Mouse (Mus musculus): ENCODE data around the gene Klhl11.

DNA sequence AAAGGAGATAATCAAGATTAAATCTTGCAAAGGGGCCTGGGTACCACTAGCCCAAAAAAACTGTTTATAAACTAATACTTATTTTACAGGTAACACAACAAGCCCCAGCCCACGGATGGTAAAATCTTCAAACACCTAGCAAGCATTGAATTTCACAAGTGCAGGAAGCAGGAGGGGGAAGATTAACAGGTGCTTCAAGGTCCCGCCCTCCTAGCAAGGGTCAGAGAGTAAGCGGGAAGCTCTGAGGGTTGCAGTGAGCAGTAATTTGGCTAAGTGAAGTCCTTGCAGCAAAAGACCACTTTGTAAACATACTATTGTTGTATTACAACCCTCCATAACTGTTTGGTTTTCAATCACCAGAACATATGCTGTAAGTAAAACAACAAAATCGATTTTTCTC is 15.3 kb downstream of the Klhl11 start:
- TF ChIP-seq MAFK (IDR thresholded peaks at IDR 0.05; ENCODE audit: insufficient read depth, low read depth, low read length): no peak
- no peak for TF ChIP-seq ZC3H11A (IDR thresholded peaks at IDR 0.05; ENCODE audit: borderline replicate concordance, low read depth, low read length)
- no peak for TF ChIP-seq ZNF384 (IDR thresholded peaks at IDR 0.05; ENCODE audit: low read depth, low read length)

Data from ES-E14 (cell line).